Mouse (Mus musculus) olfactory bulb, adult 2 months (tissue): Measurements from ENCODE around the gene Sox5.

ENCODE experiments used
- CTCF ChIP-seq: fragments of 200-500 bp; IDR thresholded peaks from 2 replicates; pipeline ENCODE4 v1.5.1; 2012; ENCODE audit warnings: low read depth, mild to moderate bottlenecking, low read length, moderate library complexity; ENCODE audit not compliant: insufficient read depth
- POLR2A ChIP-seq: fragments of 200-500 bp; IDR thresholded peaks from 2 replicates; pipeline ENCODE4 v1.6.1; 2012; ENCODE audit warnings: mild to moderate bottlenecking, low read depth, low read length, moderate library complexity; ENCODE audit not compliant: insufficient read depth

GRCm38 (mm10) chr6:144472089-144472900, 309.5 kb downstream of the Sox5 start:
- TF ChIP-seq CTCF (no peak), POLR2A (no peak)
